Mouse (Mus musculus) urinary bladder, postnatal 0 days (tissue): ENCODE data around the gene H2afj. TPM values are rescaled to one million over a fixed set of nuclear protein-coding genes. Genes with fewer than 3 reads are reported as not detected.

Experiments
- microRNA-seq: library from miRNA; unstranded; fragments of <30 nt; microRNA quantifications from one replicate; pipeline ENCODE4, GENCODE M21; 2016
- polyA plus RNA-seq: library from polyadenylated mRNA; unstranded; fragments of >200 nt; fragmentation: Nextera tagmentation; extraction: Ambion mirVana; gene quantifications from 2 replicates; pipeline ENCODE4 v1.2.1, GENCODE M21; 2015

H2afj gene
- 174 and 180 TPM in 2 replicates for polyA plus RNA-seq

GRCm38 (mm10) chr6:136808014-136808417 lies at the start of gene H2afj:
Gene H2afj (plus strand): TSS chr6:136808244.

GRCm38 (mm10) chr6:136781377-136781986 lies 26.6 kb upstream of the H2afj start, which contains the start of gene Gucy2c:
Gene Gucy2c (minus strand): TSS chr6:136781765.

GRCm38 (mm10) chr6:136803739-136804633 lies 4.1 kb upstream of the H2afj start, which contains the start of gene Hist4h4:
Gene Hist4h4 (minus strand): TSS chr6:136804415.

GRCm38 (mm10) chr6:136827516-136827880 lies 19.5 kb downstream of the H2afj start, which contains the start of gene BC049715:
Gene BC049715 (plus strand): TSS chr6:136827626.

GRCm38 (mm10) chr6:136827881-136828561 lies 20.0 kb downstream of the H2afj start, which contains the start of gene Wbp11:
Gene Wbp11 (minus strand): TSS chr6:136828233.

GRCm38 (mm10) chr6:136835352-136835751 lies 27.3 kb downstream of the H2afj start, which contains the start of gene Smco3:
Gene Smco3 (minus strand): TSS chr6:136835452.

GRCm38 (mm10) chr6:136857186-136857872 lies 49.3 kb downstream of the H2afj start, which contains the start of gene Art4:
Gene Art4 (minus strand): TSS chr6:136857733.

Small RNAs within 50 kb of the gene (microRNA-seq; reads per million reads assigned to microRNA genes)
- gene Gm44364, result not detected

Other genes starting within 250 kb of the H2afj start
- 0.80 and 0.85 TPM in 2 replicates for gene Plbd1, start 146.3 kb upstream of the H2afj start, polyA plus RNA-seq
- gene Gucy2c, start 26.5 kb upstream of the H2afj start, polyA plus RNA-seq, result 0.05 TPM in 1 of 2 replicates, not detected in the other
- 0.16 and 0.20 TPM in 2 replicates for gene Hist4h4, start 3.8 kb upstream of the H2afj start, polyA plus RNA-seq
- gene BC049715, start 19.4 kb downstream of the H2afj start, polyA plus RNA-seq, result 0.54 and 0.58 TPM in 2 replicates
- gene Wbp11, start 20.0 kb downstream of the H2afj start, polyA plus RNA-seq, result 45.0 and 50.6 TPM in 2 replicates
- gene Smco3, start 27.2 kb downstream of the H2afj start, polyA plus RNA-seq, result not detected in 2 replicates
- gene Art4, start 49.5 kb downstream of the H2afj start, polyA plus RNA-seq, result 3.8 and 4.7 TPM in 2 replicates
- gene Mgp, start 67.6 kb downstream of the H2afj start, polyA plus RNA-seq, result 567 and 833 TPM in 2 replicates
- gene Erp27, start 113.9 kb downstream of the H2afj start, polyA plus RNA-seq, result 0.45 and 0.53 TPM in 2 replicates
- gene Pde6h, start 115.6 kb downstream of the H2afj start, polyA plus RNA-seq, result 0.51 and 0.61 TPM in 2 replicates
- 96.9 and 120 TPM in 2 replicates for gene Arhgdib, start 133.7 kb downstream of the H2afj start, polyA plus RNA-seq